Mouse (Mus musculus): Measurements from ENCODE around the gene Zfp362. TPM values are rescaled to one million over a fixed set of nuclear protein-coding genes. Genes with fewer than 3 reads are reported as not detected.

Zfp362 gene
- total RNA-seq, 2 experiments from 2014 or later = 3.7 to 32.7 TPM

DNA sequence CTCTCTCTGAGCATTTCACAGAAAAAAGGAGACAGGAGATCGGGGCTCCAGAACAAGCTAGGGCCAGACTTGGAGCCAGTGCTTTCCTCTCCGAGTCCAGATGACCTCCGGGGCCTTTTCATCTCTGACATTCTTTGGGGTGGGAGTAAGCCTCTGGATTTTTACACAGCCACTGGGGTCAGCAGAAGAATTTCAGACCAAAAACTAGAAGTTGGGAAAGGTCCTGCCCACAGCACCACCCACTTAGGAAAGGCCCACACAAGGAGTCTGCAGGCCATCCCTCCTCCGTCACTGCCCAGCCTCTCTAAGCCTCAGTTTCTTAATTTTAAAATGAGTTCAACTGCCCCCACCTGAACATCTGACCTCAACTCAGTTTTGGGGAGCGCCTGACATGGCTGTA is 2.3 kb downstream of the Zfp362 start:
- no peak for ATAC-seq (replicated peaks; ENCODE audit: poor library complexity, severe bottlenecking)

DNA sequence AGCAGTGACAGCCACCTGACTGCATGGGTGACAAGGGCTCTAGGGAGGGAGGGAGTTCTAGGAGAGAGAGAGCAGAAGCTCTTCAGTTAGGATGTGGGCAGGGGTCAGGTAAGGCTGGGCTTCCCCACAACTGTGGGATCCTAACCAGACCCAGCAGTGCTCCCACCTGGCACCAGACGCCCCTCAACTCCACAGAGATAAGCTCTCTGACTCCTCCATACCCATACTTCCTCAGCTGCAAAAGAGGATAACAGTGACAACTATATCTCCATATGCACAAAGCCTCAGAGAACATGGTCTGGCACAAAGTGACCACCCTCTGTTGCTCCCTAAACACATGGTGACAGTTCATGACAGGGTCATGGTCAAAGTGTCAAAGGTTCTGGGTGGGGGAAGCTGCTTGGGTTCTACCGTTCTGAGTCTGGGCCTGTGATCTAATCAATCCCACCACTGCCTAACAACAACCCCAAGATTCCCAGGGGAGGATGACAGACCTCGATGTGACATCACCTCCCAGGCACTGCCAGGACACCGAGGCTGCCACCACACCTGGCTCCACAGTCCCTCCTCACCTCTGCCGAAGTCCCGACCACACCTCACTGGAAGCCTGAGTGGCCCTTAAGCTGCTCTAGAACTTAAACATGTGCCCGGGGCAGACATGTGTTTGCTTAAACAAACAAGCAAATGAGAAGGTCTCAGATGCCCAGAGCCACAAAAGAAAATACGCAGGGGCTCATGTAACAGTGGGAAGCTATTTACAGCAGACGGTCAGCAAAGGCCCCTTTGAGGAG is 4.0 kb downstream of the Zfp362 start:
- no peak for ATAC-seq (replicated peaks; ENCODE audit: poor library complexity, severe bottlenecking)

DNA sequence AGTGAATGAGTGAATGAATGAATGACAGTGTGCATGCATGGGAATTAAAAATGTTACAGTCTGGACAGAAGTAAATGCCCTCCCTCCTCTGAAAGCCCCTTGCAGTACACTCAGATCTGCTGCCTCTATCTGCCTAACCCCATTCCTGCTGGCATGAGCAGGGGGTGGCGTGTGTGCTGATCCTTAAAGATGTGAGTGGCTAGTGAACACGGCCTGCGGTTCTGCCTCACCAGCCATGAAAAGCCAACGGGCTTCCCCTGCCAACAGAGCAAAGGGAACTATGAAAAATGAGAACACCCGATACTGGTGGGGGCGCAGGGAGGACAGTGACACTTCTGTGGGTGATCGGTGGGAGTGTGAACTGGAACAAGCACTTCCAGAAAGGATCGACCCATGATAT is 9.1 kb downstream of the Zfp362 start:
- ATAC-seq (replicated peaks; ENCODE audit: poor library complexity, severe bottlenecking) = no peak

DNA sequence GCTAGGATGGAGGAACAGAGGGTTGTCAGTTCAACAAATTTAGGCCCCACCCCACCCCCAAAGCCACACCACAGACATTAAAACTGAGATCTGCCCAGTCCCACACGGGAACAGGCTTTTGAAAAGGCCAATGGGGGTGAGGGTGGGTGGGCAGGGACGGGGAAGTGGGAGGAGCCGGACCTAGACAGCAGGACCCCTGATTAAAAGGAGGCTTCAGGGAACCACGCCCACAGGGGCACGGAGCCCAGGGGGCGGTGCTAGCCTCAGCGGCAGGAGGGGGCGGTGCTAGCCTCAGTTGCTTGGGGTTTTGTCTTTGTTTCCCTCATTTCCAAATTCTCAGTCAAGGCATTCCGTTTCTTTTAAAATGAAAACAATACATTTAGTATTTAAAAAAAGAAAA is 10.2 kb downstream of the Zfp362 start:
- ATAC-seq (replicated peaks; ENCODE audit: poor library complexity, severe bottlenecking) = peak; percentile 33

DNA sequence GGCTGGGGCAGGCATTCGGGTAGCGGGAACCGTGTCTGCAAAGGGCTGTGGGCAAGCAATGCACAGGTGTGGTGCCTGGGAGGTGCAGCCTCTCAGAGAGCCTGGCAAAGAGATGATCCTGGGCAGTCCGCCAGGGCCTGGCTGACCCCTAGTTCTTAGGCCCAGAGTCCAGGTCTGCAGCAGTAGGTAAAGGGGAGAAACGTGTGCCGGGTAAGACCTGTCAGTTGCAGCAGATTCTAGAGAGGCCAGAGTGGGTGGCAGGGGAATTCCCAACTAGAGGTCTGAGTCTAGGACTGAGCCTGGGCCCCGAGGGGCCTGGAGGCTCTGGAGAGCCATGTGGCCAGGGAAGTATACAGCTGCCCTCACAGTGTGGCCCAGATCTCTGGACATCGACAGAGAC is 11.6 kb downstream of the Zfp362 start:
- no peak for ATAC-seq (replicated peaks; ENCODE audit: poor library complexity, severe bottlenecking)

DNA sequence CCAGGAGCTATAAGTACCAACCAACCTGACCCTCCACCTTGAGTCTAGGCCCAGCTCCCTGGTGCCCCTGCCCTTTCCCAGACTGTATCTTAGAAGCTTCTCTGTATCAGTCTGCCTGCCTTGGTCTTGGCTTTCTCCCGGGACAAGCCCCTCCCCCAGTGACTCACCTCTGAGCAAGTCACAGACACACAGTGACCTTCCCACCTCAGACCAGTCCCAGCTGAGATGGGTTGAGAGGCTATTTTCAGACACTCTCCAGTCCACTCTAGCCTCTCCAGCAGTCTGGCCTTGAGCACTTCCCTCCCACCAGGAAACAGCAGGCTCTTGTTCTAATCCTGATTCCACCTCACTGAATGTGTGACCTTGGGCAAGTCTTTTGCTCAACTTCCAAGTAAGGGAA is 12.1 kb downstream of the Zfp362 start:
- ATAC-seq (replicated peaks; ENCODE audit: poor library complexity, severe bottlenecking) = no peak

DNA sequence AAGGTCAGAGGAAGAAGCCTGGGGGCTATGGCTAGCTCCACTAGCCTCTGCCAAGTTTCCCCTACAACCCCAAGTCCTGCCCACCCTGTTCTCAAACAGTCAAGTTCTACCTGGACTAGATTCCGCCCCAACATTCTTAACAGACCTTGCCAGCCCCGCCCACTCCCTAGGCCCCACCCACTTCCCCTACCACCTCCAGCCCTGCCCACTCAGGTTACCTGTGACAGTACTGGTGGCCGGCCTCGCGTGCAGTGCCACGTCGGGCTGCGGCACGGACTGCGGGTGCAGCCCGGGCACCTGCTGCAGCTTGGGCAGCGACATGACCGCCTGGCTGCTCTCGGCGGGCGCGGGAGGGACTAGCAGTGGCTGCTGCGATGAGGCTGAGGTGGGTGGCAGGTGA is 16.2 kb downstream of the Zfp362 start:
- no peak for ATAC-seq (replicated peaks; ENCODE audit: poor library complexity, severe bottlenecking)

DNA sequence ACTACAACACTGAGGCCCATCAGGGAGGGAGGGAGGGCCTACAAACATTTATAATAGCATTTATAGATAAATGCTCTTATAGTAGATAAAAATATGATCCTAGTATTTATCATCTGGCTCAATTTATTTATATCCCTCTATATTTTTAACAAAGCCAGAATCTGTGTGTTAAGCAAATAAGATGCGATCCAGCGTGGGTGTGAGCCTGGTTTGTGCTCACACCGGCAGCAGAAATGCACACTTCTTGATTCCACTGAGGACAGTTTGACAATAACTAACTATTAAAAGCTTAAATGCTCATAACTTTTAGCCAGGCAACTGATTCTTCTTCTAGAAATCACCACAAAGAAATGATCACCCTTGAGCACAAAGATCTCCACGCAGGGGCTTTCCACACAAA is 17.7 kb downstream of the Zfp362 start:
- no peak for ATAC-seq (replicated peaks; ENCODE audit: poor library complexity, severe bottlenecking)

DNA sequence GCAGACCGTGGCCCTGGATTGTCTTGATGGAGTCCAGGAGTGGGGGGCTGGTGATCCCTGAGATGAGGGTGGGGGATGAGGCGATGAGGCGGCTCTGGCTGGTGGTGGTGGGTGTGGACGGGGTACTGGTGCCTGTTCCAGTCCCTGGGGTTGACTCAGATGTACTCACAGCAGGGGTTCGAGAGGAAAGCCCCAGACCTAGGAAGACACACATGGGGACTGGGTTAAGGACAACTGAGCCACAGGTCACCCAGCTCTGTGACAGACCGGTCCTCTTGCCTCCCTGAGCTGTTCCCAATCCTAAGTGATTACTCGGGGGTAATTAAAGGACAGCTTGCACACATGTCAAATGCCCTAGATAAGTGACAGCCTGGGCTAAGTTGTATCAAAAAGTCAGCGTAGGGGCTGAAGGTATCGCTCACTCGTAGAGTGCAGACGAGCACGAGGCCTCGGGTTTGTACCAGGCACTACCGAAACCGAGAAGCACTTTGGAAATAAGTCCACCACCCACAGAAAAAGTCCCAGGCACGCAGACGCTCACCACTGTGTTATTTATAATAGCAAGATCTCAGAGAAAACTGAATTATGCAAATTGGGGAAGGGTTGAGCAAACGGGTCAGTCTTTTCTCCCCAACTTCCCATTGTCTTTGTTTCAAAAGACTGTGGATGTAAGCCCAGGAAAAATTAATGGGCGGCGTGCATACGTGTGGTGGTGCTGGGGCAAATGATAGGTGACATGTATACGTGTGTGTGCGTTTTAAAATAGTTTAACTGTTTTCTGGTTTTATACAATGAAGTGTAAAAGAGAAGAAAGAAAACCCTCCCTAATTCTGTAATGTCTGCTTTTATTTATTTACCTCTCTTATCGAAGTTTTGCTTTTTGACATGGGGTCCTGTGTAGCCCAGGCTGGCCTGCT is 18.6 kb downstream of the Zfp362 start:
- ATAC-seq (replicated peaks; ENCODE audit: poor library complexity, severe bottlenecking) = no peak

DNA sequence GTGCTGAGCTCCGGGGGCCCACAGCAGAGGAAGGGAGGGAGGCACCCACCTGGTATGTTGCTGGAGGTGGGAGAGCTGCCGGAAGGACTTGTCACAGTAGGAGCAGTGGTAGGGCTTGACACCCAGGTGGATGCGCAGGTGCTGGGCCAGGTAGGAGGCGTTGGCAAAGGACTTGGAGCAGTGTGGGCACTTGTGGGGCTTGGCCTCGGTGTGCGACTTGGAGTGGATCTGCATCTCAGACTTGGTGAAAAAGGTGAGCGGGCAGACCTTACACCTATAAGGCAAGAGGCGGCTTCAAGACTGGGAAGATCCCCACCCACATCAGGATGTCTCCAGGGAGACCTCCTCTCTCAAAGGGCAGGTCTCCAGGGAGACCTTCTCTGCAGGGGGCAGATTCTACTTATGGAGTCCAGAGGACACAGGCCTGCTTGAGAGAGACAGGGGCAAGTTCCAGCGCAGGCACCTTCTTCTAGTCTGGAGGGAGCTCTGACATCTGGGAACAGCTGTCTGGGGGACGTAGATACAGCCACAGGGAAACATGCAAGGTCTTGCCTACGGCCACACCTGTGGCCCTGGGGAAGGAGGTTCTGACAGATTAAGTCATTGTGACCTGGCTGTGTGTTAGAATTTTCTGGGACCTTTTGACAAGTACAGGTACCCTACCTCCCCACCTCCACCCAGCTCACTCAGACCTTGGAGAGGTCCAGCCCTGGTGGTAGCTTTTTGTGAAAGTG is 19.8 kb downstream of the Zfp362 start:
- ATAC-seq (replicated peaks; ENCODE audit: poor library complexity, severe bottlenecking) = no peak

DNA sequence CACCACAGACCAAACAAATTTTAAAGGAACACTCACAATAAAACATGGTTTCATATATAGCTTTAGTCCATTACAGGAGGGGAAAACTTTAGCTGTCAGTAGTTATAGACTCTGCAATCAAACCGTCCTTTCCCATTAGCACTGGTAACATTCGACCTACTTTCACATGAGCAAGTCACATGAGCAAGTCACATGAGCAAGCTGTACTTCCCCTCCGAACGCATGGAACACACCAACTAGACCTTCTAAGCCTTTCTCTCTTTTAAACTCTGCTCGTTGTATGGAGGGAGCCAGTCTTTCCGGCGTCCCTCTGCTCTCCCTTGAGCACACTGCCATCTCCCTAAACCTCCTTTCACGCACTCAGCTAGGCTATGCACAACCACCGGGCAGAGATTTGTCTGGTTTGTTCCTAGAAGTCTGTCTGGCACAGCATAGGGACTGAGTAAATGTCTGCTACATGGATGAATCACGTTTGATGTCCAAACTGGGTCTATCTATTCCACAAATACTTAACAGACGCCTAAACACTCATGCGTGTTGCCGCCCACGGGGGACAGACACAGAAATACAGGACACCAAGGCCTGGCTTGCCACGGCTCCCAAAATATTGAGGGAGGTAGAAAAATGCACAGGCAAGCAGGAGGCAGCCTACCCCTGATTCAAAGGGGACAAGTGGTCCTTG is 20.8 kb downstream of the Zfp362 start:
- no peak for ATAC-seq (replicated peaks; ENCODE audit: poor library complexity, severe bottlenecking)

DNA sequence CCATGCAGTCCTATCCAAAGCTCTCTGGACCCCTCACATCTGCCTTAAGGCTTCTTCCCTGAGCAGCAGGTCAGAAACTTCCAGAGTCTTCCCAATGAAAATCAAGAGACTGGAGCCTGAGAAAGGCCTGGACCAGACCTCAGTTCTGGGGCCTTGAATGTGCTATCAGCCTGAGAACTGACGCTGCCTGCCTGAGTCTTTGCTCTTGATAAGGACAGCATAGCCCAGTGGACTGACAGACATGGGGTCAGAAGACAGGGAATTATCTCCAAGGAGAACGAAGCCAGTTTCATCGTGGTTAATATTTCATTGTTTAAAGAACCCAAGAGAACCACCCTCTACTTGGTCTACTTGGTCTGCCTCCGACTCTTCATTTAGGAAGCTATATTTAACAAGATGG is 23.2 kb downstream of the Zfp362 start:
- no peak for ATAC-seq (replicated peaks; ENCODE audit: poor library complexity, severe bottlenecking)

DNA sequence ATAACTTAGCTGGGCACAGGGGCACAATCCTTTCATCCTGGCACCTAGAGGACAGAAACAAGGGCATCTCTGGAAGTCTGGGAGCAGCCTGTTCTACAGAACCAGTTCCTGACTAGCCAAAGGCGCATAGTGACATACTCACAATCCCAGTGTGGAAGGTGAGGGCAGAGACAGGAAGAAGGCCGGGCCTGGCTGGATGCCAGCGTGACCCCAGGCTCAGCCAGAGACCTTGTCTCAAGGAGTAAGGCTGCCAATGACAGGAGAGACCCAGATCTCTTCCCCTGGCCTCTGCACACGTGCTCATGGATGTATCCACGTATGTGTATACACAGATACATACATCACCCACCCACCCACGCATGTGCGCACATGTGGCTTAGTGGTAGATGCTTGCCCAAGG is 23.8 kb downstream of the Zfp362 start:
- no peak for ATAC-seq (replicated peaks; ENCODE audit: poor library complexity, severe bottlenecking)

DNA sequence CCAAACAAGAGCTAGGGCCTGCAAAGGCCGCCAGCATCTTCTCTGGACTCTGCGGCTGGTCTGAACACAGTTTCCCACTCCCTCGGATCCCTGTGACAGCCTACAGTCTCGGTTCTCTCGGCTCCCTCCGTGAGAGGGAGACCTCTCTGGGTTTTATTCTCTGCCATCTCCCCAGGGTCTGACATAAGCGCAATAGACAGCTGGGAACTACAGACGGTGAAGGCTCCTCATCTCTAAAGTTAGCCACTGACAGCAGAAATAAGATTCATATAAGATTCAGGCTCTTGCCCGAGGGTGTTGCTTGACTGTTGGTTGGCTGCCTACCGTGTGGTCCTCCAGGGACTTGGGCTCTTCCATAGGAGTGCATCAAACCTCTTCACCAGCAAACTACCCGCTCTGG is 28.3 kb downstream of the Zfp362 start:
- no peak for ATAC-seq (replicated peaks; ENCODE audit: poor library complexity, severe bottlenecking)

DNA sequence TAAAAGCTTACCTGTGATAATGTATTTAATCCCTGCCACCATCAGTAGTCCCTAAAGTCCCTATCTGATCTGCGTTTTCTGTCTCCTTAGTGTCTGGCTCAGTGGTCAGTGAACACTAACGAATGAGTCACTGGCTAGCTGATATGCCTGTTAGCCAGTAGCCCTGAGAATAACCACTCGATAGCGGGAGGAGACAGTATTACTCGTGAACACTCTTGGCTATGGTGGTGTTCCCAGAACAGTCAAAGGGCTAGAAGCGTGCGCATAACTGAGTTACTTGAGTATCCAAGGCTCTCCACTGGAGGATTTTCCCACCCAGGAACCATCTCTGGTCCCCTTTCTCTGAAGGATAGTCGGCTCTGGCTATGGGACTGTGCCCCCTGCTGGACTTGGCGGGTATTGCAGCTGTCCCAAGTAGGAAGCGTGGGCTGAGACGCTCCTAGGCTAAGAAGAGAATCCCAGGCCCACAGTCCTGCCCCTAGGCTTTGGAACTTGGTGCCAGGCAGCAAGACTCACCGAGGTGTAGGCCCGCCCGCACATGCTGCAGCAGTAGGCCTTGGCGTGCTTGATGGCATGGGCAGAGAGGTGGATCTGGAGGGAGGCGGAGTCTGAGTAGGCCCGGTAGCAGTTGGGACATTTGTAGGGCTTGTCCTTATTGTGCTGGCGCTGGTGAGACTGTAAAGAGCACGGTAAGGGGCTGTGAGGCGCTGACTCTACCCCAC is 29.1 kb downstream of the Zfp362 start:
- ATAC-seq (replicated peaks; ENCODE audit: poor library complexity, severe bottlenecking) = peak; percentile 80

DNA sequence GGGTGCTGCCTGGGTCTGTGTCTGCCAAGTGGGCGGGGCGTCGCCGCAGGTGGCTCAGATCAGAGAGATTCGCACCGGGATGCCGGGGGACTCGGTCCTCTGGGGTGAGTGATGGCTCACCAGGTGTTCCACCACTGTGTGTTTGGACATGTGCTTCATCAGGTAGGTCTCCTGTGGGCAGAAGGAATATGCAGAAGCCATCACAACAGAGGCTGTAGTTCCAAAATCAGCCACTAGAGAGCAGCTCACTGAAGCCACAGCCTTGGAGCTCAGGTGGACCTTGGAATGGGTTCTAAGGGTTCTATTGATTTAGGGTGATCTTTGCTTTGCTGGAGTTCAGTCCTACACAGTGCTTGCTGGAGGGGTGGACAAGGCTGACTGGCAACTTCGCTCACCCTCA is 31.4 kb downstream of the Zfp362 start:
- peak; percentile 44; the same call in 1 of the 2 replicates for ATAC-seq (replicated peaks; ENCODE audit: poor library complexity, severe bottlenecking)

DNA sequence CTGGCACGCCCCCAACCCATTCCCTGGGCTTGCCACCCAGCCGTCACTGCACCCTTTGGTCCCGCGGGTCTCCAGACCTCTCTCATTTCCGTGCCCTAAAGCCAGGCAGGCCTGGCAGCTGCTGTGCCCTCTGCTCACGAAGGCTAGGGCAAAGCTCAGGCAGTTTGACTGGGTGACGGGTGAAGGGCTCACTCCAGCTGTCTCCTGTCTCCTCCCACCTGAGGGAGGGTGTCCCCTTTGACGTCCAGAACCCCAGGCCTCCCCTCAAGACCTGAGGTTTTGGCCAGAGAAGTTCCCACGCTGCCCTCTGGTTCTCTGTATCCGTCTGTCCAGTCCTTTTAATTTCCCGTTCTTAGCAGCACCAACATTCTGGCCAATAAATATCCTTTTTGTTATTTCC is 32.0 kb downstream of the Zfp362 start:
- ATAC-seq (replicated peaks; ENCODE audit: poor library complexity, severe bottlenecking) = no peak

DNA sequence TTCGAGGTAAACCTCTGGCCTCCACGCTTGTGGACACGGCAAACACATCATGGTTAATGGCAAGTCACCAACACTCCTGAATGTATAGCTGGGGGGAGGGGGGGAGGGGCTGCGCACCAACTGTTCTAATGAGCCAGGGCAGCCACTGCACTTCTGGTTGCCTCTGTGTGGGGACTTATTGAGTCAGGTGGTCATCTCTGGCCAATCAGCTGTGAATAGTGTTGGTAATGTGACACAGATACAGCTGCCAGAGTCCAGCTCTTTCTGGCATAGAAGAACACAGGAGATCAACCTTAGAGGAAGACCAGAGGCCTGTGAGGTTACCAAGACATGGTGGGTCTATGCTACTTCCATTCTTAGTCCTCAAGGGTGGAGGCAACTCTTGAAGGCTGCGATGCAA is 35.1 kb downstream of the Zfp362 start:
- no peak for ATAC-seq (replicated peaks; ENCODE audit: poor library complexity, severe bottlenecking)

DNA sequence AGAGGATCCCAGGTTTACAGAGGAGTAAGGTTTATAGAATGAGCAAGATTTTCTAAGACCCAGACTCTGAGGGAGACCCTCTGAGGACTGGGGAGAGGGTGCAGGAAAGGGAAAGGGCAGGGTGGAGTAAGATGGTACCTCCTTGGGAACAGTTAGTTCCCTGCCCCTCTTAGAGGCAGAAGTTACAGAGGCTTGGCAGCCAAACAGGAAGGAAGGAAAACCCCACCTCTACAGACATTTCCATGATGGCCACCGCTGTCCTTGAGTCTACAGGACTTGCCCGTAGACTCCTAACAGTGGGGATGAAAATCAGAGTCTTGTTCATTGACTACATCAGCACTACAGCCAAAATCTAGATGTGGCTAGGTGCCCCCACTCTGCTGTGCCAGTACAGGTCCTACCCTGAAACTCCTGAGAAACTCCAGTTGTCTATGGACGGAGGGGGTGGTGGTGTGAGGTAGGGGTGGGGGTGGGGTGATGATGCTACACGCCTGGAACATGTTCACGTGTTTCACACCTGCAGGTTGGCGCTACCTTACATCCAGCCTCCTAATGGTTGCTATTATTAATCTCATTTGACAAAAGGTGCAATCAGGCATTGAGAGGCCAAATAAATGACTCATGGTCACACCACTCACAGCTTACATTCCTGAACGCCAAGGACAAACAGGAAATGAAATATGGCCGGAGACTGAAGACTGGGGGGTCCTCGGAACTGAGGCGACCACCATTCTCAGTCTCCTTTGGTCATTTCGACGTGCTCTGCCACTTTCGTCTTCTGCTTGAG is 36.1 kb downstream of the Zfp362 start:
- no peak for ATAC-seq (replicated peaks; ENCODE audit: poor library complexity, severe bottlenecking)
